Mouse (Mus musculus) hindbrain, embryonic 11.5 days (tissue): ENCODE data around the gene Olfr1251. TPM values are rescaled to one million over a fixed set of nuclear protein-coding genes. Genes with fewer than 3 reads are reported as not detected.
"Not testable (repeated sequence)": the region's sequence is repeated elsewhere in the genome, so short reads cannot be mapped to it uniquely, and the experiment has no call there.

ENCODE experiments used
- ATAC-seq: fragments of 200-750 bp; cut with Nextera tagmentation; 2 replicates; pipeline ENCODE4 v1.8.0; 2017; ENCODE audit warnings: mild to moderate bottlenecking, moderate TSS enrichment, moderate library complexity; ENCODE audit not compliant: low FRiP score
- DNase-seq: peaks from one replicate; pipeline ENCODE4 v3.0.0-alpha.2; 2015; ENCODE audit warnings: low spot score
- H3K27ac ChIP-seq: fragments of 300-500 bp; sonication (generic); 2 replicates; pipeline ENCODE4 v1.5.1; 2014; ENCODE audit warnings: mild to moderate bottlenecking, low read depth, low read length
- H3K27me3 ChIP-seq: fragments of 300-500 bp; sonication (generic); 2 replicates; pipeline ENCODE4 v1.6.1; 2014; ENCODE audit warnings: mild to moderate bottlenecking, low read length, moderate library complexity, mixed read lengths; ENCODE audit not compliant: control insufficient read depth, insufficient read depth
- H3K36me3 ChIP-seq: fragments of 300-500 bp; sonication (generic); 2 replicates; pipeline ENCODE4 v1.6.1; 2014; ENCODE audit warnings: mild to moderate bottlenecking, low read length, moderate library complexity, mixed read lengths; ENCODE audit not compliant: control insufficient read depth, insufficient read depth
- H3K4me1 ChIP-seq: fragments of 300-500 bp; sonication (generic); replicated peaks from 2 replicates; pipeline ENCODE4 v1.6.1; 2014; ENCODE audit warnings: low read length, mixed read lengths; ENCODE audit not compliant: control insufficient read depth, insufficient read depth
- H3K4me2 ChIP-seq: fragments of 300-500 bp; sonication (generic); replicated peaks from 2 replicates; pipeline ENCODE4 v1.6.1; 2014; ENCODE audit warnings: mild to moderate bottlenecking, low read depth, low read length
- H3K4me3 ChIP-seq: fragments of 300-500 bp; sonication (generic); 2 replicates; pipeline ENCODE4 v1.5.1; 2014; ENCODE audit warnings: low read depth, low read length
- H3K9ac ChIP-seq: fragments of 300-500 bp; sonication (generic); 2 replicates; pipeline ENCODE4 v1.6.1; 2014; ENCODE audit warnings: low read depth, low read length
- H3K9me3 ChIP-seq: fragments of 300-500 bp; sonication (generic); 2 replicates; pipeline ENCODE4 v1.6.1; 2016; ENCODE audit warnings: low read length; ENCODE audit not compliant: control insufficient read depth
- WGBS: fragments of 180-500 bp; shearing (Covaris S2); extraction: QIAGEN DNeasy Blood & Tissue Kit; methylation state at CpG from one replicate; pipeline ENCODE4 v1.1.7; 2014; 5-methylcytosine and 5-hydroxymethylcytosine counted together
- polyA plus RNA-seq: library from polyadenylated mRNA; unstranded; fragments of >200 nt; fragmentation: Nextera tagmentation; extraction: Ambion mirVana; gene quantifications from 2 replicates; pipeline ENCODE4 v1.2.1, GENCODE M21; 2014

Gene Olfr1251
- polyA plus RNA-seq = not detected in 2 replicates

DNA sequence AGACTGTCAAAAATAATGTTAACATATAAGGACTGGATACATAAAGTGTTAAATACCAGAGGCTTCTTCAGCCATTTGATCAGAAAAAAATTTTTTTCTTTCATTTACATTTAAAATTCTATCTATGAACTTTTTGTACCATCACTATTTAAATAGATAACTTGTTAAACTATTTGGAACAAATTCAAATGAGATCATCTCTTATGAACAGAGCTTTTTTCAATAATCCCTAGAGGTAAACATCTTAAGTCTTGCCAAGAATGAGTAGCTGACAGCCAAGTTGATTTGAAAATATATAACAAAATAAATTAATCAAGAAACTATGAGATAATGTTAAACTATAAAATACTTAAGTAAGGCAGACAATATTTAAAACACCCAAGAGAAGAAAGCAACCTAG is at the start of gene Olfr1251:
Gene Olfr1251, minus strand, starts transcription at position 101 of the 400 bp plus-strand sequence.
- H3K9me3 ChIP-seq = no peaks in the 10 kb centered on the region
- DNase-seq (no peak), ATAC-seq (no peak)
- H3K4me3 ChIP-seq = no peak within 1 kb of the TSS
- H3K4me1 ChIP-seq = no peaks in the 10 kb centered on the region
- no peak within 1 kb of the TSS for H3K4me2 ChIP-seq
- H3K9ac ChIP-seq = no peak within 1 kb of the TSS
- no peaks in the 10 kb centered on the region for H3K36me3 ChIP-seq
- no peaks in the 10 kb centered on the region for H3K27me3 ChIP-seq
- H3K27ac ChIP-seq = no peak within 1 kb of the TSS

DNA sequence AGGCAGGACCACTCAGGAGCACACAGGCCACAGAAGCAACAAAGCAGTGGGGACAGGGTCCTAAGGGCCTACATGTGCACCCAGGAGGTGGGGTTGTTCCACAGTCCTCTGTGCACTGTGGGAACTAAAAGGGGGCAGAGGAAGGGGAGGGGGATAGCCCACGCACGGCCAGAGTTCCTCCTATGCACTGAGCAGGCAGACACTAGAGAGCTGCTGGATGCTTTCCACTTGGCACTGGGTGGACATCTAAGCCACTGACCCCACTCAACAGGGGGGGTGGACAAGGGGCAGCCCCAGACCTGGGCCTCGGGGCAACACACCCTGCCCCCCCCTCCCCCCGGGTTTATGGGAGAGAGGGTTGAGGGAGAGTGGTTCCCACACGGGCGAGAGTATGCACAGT is 20.2 kb upstream of the Olfr1251 start:
- Histone ChIP-seq H3K4me1 (no peaks in the 10 kb centered on the region), H3K9ac (no peak overlapping the region), H3K4me3 (no peak overlapping the region), H3K27ac (no peak overlapping the region), H3K4me2 (no peak overlapping the region), H3K9me3 (no peaks in the 10 kb centered on the region), H3K27me3 (no peaks in the 10 kb centered on the region), H3K36me3 (no peaks in the 10 kb centered on the region)
- 77% methylated on average over 6 of the region's 6 CpGs for WGBS
- ATAC-seq (0 out of 2 replicates have a peak, but pooled peaks have one; percentile 47), DNase-seq (no peak)

DNA sequence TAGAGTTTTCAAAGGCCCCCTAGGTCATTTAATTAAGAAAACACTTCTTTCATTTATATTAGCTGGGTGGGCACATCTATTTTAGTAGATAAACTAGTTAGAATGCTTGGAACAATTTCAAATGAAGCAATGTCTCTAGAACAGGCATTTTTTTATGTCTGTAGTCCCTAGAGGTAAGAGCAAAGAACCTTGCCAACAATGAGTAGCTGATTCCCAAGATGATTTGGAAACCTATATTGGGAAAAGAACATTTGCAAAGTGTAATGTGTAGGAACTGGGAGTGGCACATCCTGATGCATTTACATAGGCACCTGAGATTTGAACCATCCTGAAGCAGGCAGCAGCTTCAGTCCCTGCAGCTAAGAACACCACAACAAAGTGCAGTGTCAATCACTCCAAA is 10.4 kb downstream of the Olfr1251 start, which contains the start of gene Olfr1250:
Gene Olfr1250, minus strand, starts transcription at position 101 of the 400 bp plus-strand sequence.
- no peak within 1 kb of the TSS for H3K4me3 ChIP-seq
- H3K4me1 ChIP-seq = no peaks in the 10 kb centered on the region
- ATAC-seq (no peak), DNase-seq (no peak)
- H3K4me2 ChIP-seq = no peak within 1 kb of the TSS
- H3K27ac ChIP-seq = no peak within 1 kb of the TSS
- no peaks in the 10 kb centered on the region for H3K36me3 ChIP-seq
- no peak within 1 kb of the TSS for H3K9ac ChIP-seq
- no peaks in the 10 kb centered on the region for H3K27me3 ChIP-seq
- H3K9me3 ChIP-seq = no peaks in the 10 kb centered on the region

DNA sequence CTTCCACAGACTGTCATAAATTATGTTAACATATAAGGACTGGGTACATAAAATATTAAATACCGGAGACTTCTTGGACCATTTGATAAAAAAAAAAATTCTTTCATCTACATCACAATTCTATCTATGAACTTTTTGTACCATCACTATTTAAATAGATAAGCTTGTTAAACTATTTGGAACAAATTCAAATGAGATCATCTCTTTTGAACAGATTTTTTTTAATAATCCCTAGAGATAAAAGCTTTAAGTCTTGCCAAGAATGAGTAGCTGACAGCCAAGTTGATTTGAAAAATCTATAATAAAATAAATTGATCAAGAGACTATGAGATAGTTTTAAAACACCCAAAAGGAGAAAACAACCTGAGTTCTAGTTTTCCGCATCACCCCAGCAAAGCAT is 36.9 kb downstream of the Olfr1251 start, which contains the start of gene Olfr1249:
Gene Olfr1249, minus strand, starts transcription at position 101 of the 400 bp plus-strand sequence.
- Histone ChIP-seq H3K9ac (no peak within 1 kb of the TSS), H3K4me2 (no peak within 1 kb of the TSS), H3K27me3 (no peaks in the 10 kb centered on the region), H3K27ac (no peak within 1 kb of the TSS), H3K36me3 (no peaks in the 10 kb centered on the region), H3K4me1 (no peaks in the 10 kb centered on the region), H3K9me3 (no peaks in the 10 kb centered on the region), H3K4me3 (no peak within 1 kb of the TSS)
- DNase-seq = no peak
- 94% methylated on average over 2 of the region's 2 CpGs for WGBS
- no peak for ATAC-seq

DNA sequence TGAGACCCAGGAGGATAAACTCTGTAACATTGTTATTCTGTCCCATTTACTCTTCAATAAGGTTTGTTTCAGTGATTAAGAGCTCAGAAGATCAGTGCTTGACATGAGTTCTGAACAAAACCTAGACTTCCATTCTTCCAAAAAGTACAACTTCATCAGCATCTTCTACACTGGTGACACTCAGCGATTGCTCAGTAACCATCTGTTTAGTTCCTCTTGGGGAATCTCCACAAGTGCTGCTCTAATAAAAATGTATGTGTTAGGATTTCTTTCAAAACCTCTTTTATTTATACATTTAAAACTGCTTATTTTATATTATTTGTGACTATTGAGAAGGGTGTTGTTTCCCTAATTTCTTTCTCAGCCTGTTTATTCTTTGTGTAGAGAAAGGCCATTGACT is 53.6 kb downstream of the Olfr1251 start, which contains the start of gene Olfr1248:
Gene Olfr1248, minus strand, starts transcription at position 101 of the 400 bp plus-strand sequence.
- 94% methylated on average over 1 of the region's 1 CpGs for WGBS

More for the DNA sequence above, 53.6 kb downstream of the Olfr1251 start, which contains the start of gene Olfr1248:
- not testable (repeated sequence) for H3K4me2 ChIP-seq, H3K27ac ChIP-seq, H3K27me3 ChIP-seq, H3K4me1 ChIP-seq, H3K36me3 ChIP-seq, DNase-seq, H3K9me3 ChIP-seq, ATAC-seq, H3K9ac ChIP-seq, H3K4me3 ChIP-seq

Other genes with a start within 250 kb of the Olfr1251 start
- not detected in 2 replicates for gene Olfr1240, start 228.9 kb downstream of the Olfr1251 start, polyA plus RNA-seq
- gene Olfr1241, start 184.8 kb downstream of the Olfr1251 start, polyA plus RNA-seq = not detected in 2 replicates
- gene Olfr1242, start 173.6 kb downstream of the Olfr1251 start, polyA plus RNA-seq = not detected in 2 replicates
- not detected in 2 replicates for gene Olfr1243, start 140.4 kb downstream of the Olfr1251 start, polyA plus RNA-seq
- gene Olfr1245, start 93.5 kb downstream of the Olfr1251 start, polyA plus RNA-seq = not detected in 2 replicates
- gene Olfr1246, start 78.8 kb downstream of the Olfr1251 start, polyA plus RNA-seq = not detected in 2 replicates
- not detected in 2 replicates for gene Olfr1247, start 57.8 kb downstream of the Olfr1251 start, polyA plus RNA-seq
- not detected in 2 replicates for gene Olfr1248, start 53.7 kb downstream of the Olfr1251 start, polyA plus RNA-seq
- not detected in 2 replicates for gene Olfr1249, start 37.0 kb downstream of the Olfr1251 start, polyA plus RNA-seq
- not detected in 2 replicates for gene Olfr1250, start 10.5 kb downstream of the Olfr1251 start, polyA plus RNA-seq
- not detected in 2 replicates for gene Olfr1252, start 53.1 kb upstream of the Olfr1251 start, polyA plus RNA-seq
- gene Olfr1253, start 85.2 kb upstream of the Olfr1251 start, polyA plus RNA-seq = not detected in 2 replicates
- not detected in 2 replicates for gene Olfr1254, start 121.7 kb upstream of the Olfr1251 start, polyA plus RNA-seq
- gene Olfr1255, start 140.1 kb upstream of the Olfr1251 start, polyA plus RNA-seq = not detected in 2 replicates
- not detected in 2 replicates for gene Olfr1256, start 169.6 kb upstream of the Olfr1251 start, polyA plus RNA-seq
- gene Olfr48, start 176.3 kb upstream of the Olfr1251 start, polyA plus RNA-seq = not detected in 2 replicates
- not detected in 2 replicates for gene Olfr1257, start 206.5 kb upstream of the Olfr1251 start, polyA plus RNA-seq